Mouse (Mus musculus) lung, adult 10 weeks (tissue): ENCODE measurements around the gene Dntt. TPM values are rescaled to one million over a fixed set of nuclear protein-coding genes. Genes with fewer than 3 reads are reported as not detected.

ENCODE experiments used
- polyA plus RNA-seq: library from polyadenylated mRNA; stranded (reverse); fragments of 350-450 nt; fragmentation: Illumina TruSeq; extraction: RNeasy Lipid Tissue Mini Kit (QIAGEN cat#74804); gene quantifications from one replicate; pipeline ENCODE4 v1.2.3, GENCODE M21; 2014; ENCODE audit warnings: low read depth, low replicate concordance; ENCODE audit not compliant: insufficient read depth

The Dntt gene
- polyA plus RNA-seq, result 0.27 TPM

DNA sequence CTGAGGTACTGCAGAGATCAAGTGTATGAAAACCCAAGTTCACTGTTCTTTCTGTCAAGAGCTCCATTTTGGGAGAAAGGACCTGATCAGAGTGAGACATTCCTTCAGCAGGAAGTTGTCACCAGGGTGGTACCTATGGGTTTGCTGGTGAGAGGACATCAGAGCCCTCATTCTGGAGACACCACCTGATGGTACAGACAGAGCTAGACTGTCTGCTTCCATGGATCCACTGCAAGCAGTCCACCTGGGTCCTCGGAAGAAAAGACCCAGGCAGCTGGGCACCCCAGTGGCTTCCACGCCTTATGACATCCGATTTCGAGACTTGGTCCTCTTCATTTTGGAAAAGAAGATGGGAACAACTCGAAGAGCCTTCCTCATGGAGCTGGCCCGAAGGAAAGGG is at the start of gene Dntt:
Gene Dntt (plus strand): TSS at position 57 of the 400 bp plus-strand sequence.

DNA sequence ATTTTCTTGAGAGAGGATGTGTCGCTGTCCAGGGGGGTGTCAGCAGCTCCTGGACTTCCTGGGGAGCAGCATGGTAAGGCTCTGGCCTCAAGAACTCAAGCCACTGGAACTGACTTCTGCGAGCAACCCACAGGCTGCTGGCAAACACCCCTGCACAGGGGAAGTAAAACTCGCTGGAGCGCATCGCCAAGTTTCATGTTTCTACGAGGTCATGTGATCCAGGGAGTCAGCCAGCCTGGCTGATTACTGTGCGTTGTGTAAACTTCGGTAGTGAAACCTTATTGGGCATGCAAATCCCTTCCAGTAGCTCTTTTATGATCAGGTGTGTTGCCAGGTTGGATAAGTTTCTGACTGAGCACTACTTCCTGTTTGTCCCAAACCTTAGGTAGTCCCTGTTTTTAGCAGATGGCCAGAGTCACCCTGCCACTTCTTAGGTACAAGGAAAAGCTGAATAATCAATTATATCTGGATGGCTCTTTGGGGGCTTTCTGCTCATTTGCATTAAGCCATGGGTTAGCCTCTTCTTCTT is 35.0 kb upstream of the Dntt start, which contains the start of gene Blnk:
Gene Blnk (minus strand): TSS at position 479 of the 529 bp plus-strand sequence.

DNA sequence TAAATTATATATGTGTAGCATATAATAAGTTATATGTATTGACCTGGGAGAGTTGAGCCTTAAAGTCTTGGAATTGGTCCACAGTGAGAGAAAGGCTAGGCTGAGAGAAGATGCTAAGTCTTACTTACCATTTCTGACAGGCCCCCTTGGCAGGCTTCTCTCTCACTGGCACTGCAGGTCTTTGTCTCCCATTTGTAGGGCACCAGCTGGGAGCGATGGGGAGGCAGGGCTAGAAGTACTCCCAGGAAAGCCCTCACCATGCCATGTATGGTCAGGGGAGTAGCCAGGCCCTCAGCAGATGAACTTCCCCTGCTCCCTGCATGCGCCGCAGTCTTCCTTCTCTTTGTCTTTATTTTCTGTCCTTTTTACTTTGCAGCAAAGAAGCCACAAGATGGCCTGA is 47.8 kb downstream of the Dntt start, which contains the start of gene Opalin:
Gene Opalin (minus strand): TSS at position 208 of the 400 bp plus-strand sequence.

Other genes with a start within 250 kb of the Dntt start
- 4.2 TPM for gene Ccnj, start 198.0 kb upstream of the Dntt start, polyA plus RNA-seq
- gene Zfp518a, start 134.6 kb upstream of the Dntt start, polyA plus RNA-seq, result 3.9 TPM
- 7.0 TPM for gene Blnk, start 34.7 kb upstream of the Dntt start, polyA plus RNA-seq
- gene Opalin, start 47.8 kb downstream of the Dntt start, polyA plus RNA-seq, result not detected
- not detected for gene Tll2, start 177.6 kb downstream of the Dntt start, polyA plus RNA-seq
- gene Tm9sf3, start 234.7 kb downstream of the Dntt start, polyA plus RNA-seq, result 84.2 TPM